Mouse (Mus musculus) C2C12 (cell line): ENCODE measurements around the gene Rufy4. TPM values are rescaled to one million over a fixed set of nuclear protein-coding genes. Genes with fewer than 3 reads are reported as not detected.

ENCODE experiments used
- H3K27me3 ChIP-seq: one replicate; pipeline ENCODE4 v1.6.1; 2011; ENCODE audit not compliant: control insufficient read depth, insufficient read depth, insufficient read length
- H3K36me3 ChIP-seq: one replicate; pipeline ENCODE4 v1.6.1; 2011; ENCODE audit not compliant: control insufficient read depth, insufficient read depth
- H3K4me3 ChIP-seq: one replicate; pipeline ENCODE4 v1.5.1; 2011; ENCODE audit warnings: mild to moderate bottlenecking, control low read depth; ENCODE audit not compliant: poor library complexity, insufficient read depth, severe bottlenecking
- H3K79me2 ChIP-seq: one replicate; pipeline ENCODE4 v1.6.1; 2011; ENCODE audit not compliant: control insufficient read depth, insufficient read depth
- H3K79me3 ChIP-seq: one replicate; pipeline ENCODE4 v1.6.1; 2011; ENCODE audit warnings: low read depth, control low read depth
- H3ac ChIP-seq: one replicate; pipeline ENCODE3; 2011; ENCODE audit warnings: low read depth; ENCODE audit not compliant: control insufficient read depth, insufficient read length
- CEBPB ChIP-seq: IDR thresholded peaks from one replicate; pipeline ENCODE4 v1.6.1; 2011; ENCODE audit warnings: low read depth, mild to moderate bottlenecking, control low read depth, moderate library complexity
- CTCF ChIP-seq: IDR thresholded peaks from one replicate; pipeline ENCODE4 v1.5.1; 2011; ENCODE audit not compliant: control insufficient read depth, insufficient read depth, insufficient read length
- FOSL1 ChIP-seq: IDR thresholded peaks from one replicate; pipeline ENCODE4 v1.8.0; 2011; ENCODE audit warnings: mild to moderate bottlenecking, low read length; ENCODE audit not compliant: poor library complexity, insufficient read depth, severe bottlenecking
- MAX ChIP-seq: IDR thresholded peaks from one replicate; pipeline ENCODE4 v1.6.1; 2011; ENCODE audit warnings: mild to moderate bottlenecking, control low read depth
- MYOD1 ChIP-seq: IDR thresholded peaks from one replicate; pipeline ENCODE4 v1.6.1; 2011; ENCODE audit warnings: low read depth; ENCODE audit not compliant: control insufficient read depth, insufficient read length
- MYOG ChIP-seq: IDR thresholded peaks from one replicate; pipeline ENCODE4 v1.6.1; 2011; ENCODE audit not compliant: control insufficient read depth, insufficient read length; ENCODE audit errors: extremely low read depth
- USF1 ChIP-seq: IDR thresholded peaks from one replicate; pipeline ENCODE4 v1.6.1; 2011; ENCODE audit warnings: low read depth, mild to moderate bottlenecking, control low read depth, moderate library complexity
- polyA plus RNA-seq: library from polyadenylated mRNA; unstranded; fragments of >200 nt; fragmentation: generic; extraction: Trizol; gene quantifications from one replicate; pipeline ENCODE4 v1.2.1, GENCODE M21; 2012; ENCODE audit warnings: missing spikeins

The Rufy4 gene
- polyA plus RNA-seq, 1 experiment = 0.05 TPM

GRCm38 (mm10) chr1:74135326-74135950, 10.1 kb downstream of the Rufy4 start:
- no peak overlapping the region for H3K4me3 ChIP-seq
- H3K79me3 ChIP-seq = no peaks in the 10 kb centered on the region
- H3ac ChIP-seq = no peak overlapping the region
- peaks cover 4% of the 10 kb centered on the region for H3K27me3 ChIP-seq
- H3K79me2 ChIP-seq = no peaks in the 10 kb centered on the region
- H3K36me3 ChIP-seq = no peaks in the 10 kb centered on the region
- TF ChIP-seq MAX (no peak), CTCF (no peak), MYOD1 (no peak), CEBPB (no peak), MYOG (no peak), USF1 (no peak), FOSL1 (no peak)

- Histone ChIP-seq H3K79me2 (no peaks in the 10 kb centered on the region), H3K36me3 (no peaks in the 10 kb centered on the region), H3K27me3 (no peaks in the 10 kb centered on the region), H3K79me3 (no peaks in the 10 kb centered on the region), H3ac (no peak overlapping the region), H3K4me3 (no peak overlapping the region)
- TF ChIP-seq MAX (no peak), FOSL1 (no peak), USF1 (no peak), CEBPB (no peak), MYOD1 (no peak), CTCF (no peak), MYOG (no peak)
Measured at GRCm38 (mm10) chr1:74139415-74139814, 14.1 kb downstream of the Rufy4 start.

- Histone ChIP-seq H3K27me3 (no peaks in the 10 kb centered on the region), H3K79me3 (no peaks in the 10 kb centered on the region), H3K36me3 (no peaks in the 10 kb centered on the region), H3ac (no peak overlapping the region), H3K79me2 (no peaks in the 10 kb centered on the region), H3K4me3 (no peak overlapping the region)
- TF ChIP-seq MAX (no peak), CEBPB (no peak), FOSL1 (no peak), MYOD1 (no peak), MYOG (no peak), USF1 (no peak), CTCF (no peak)
Measured at GRCm38 (mm10) chr1:74141781-74142180, 16.4 kb downstream of the Rufy4 start.

- H3ac ChIP-seq = no peak overlapping the region
- no peaks in the 10 kb centered on the region for H3K27me3 ChIP-seq
- H3K36me3 ChIP-seq = no peaks in the 10 kb centered on the region
- H3K79me3 ChIP-seq = no peaks in the 10 kb centered on the region
- no peaks in the 10 kb centered on the region for H3K79me2 ChIP-seq
- H3K4me3 ChIP-seq = no peak overlapping the region
- TF ChIP-seq MYOD1 (no peak), CEBPB (no peak), MYOG (no peak), FOSL1 (no peak), USF1 (no peak), CTCF (no peak), MAX (no peak)
Measured at GRCm38 (mm10) chr1:74149106-74149885, 24.0 kb downstream of the Rufy4 start.

- no peaks in the 10 kb centered on the region for H3K27me3 ChIP-seq
- no peaks in the 10 kb centered on the region for H3K79me2 ChIP-seq
- no peaks in the 10 kb centered on the region for H3K36me3 ChIP-seq
- no peaks in the 10 kb centered on the region for H3K79me3 ChIP-seq
- TF ChIP-seq MYOG = no peak
- no peak for TF ChIP-seq CEBPB
- TF ChIP-seq CTCF = no peak
- no peak for TF ChIP-seq MYOD1
- TF ChIP-seq FOSL1 = no peak
- TF ChIP-seq USF1 = no peak
- TF ChIP-seq MAX = no peak
- no peak overlapping the region for H3ac ChIP-seq
- no peak overlapping the region for H3K4me3 ChIP-seq
Measured at GRCm38 (mm10) chr1:74150101-74150500, 24.8 kb downstream of the Rufy4 start.
